Mouse (Mus musculus) megakaryocyte-erythroid progenitor cell, adult 5-6 weeks (primary cell): Measurements from ENCODE around the gene Rbbp9. TPM values are rescaled to one million over a fixed set of nuclear protein-coding genes. Genes with fewer than 3 reads are reported as not detected.
"Not testable (repeated sequence)": the region's sequence is repeated elsewhere in the genome, so short reads cannot be mapped to it uniquely, and the experiment has no call there.

Experiments
- ATAC-seq: replicated peaks from 2 replicates; pipeline ENCODE4 v1.8.0; 2016; ENCODE audit warnings: mild to moderate bottlenecking, inconsistent platforms; ENCODE audit not compliant: severe bottlenecking, poor library complexity, low FRiP score, low TSS enrichment
- total RNA-seq, 2 experiments: library from RNA; stranded (forward) in 1 of 2; stranded (reverse) in 1 of 2; fragments of 200-1000, 215-1000 nt in 1 of 2; fragments of >200 nt in 1 of 2; fragmentation: Nextera tagmentation in 1 of 2; gene quantifications; 2 replicates each; pipeline ENCODE4 v1.2.3; 2014 to 2017

Rbbp9 gene
- 8.6 and 10.3 TPM in 2 replicates for total RNA-seq (2014; fragmentation: Nextera tagmentation)
- 6.8 and 12.3 TPM in 2 replicates for total RNA-seq (2017)

DNA sequence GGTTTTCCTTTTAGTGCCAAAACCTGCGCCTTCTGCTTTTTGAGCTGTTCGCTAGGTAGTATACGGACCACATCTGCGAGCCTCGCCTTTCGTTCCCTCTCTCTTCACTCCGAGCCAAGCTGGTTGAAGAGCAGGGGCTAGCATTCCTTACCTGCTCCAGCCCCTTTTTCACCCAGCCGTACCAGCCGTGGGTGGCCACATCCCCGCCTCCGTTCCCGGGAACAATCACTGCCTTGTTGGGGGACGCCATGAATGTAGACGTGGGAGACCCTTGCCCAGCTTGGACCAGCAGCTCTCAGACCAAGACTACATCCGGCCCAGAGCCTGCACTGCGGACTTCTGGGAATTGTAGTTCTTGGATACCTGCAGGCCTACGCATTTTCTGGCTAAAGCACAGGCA is at the start of gene Rbbp9:
Rbbp9 (minus strand) TSS at position 341 of the 400 bp plus-strand sequence.
- peak; percentile 83 for ATAC-seq

GRCm38 (mm10) chr2:144599831-144600687 is 49.4 kb upstream of the Rbbp9 start, which contains the start of gene Dtd1:
Gene Dtd1 (plus strand): TSS chr2:144599897.
- ATAC-seq, result peak; percentile 97

DNA sequence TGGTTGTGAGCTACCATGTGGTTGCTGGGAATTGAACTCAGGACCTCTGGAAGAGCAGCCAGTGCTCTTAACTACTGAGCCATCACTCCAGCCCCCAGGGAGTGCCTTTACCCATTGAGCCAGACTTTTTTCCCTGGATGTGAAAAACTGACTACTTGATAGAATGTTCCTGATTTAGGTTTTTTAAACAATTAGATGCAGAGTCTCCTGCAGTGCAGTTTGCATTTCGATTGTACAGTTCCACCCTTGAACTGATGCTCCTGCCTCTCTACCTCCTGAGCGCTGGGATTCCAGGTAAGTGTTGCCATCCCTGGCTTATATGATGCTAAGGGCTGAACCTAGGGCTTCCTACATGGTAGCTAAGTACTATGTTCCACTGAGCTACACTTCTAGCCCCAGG is 47.3 kb upstream of the Rbbp9 start:
- ATAC-seq, result no peak

DNA sequence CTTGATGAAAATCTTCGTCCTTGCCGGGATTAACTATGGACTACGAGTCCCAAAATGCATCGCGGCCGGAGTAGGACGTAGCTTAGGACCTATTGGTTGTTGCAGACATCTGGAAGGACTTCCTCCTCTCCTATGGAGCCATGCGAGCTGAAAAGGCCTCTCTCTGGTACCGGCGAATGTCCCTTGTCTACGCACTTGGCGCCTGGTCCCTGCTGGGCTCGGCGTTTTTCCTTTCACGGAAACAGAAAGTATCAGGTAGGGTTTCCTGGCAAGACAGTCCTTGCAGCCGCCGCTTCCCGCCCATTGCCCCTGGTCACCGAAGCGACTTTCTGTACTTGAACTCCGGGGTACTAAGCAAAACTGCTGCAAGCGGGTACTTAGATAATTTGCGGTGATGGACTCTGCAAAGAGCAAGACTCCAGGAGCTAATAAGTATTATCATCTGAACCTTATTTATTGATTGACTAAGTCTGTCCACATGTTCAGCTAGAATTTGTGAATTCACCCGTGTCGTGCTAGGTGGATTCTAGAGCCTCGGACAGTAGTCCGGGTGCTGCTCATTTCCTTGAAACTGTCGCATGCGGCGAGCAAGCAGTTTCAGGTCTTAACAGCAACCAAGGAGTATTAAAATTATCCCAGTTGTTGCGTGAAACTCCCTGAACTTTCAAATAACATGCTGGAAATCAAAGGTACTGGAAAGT is 43.4 kb upstream of the Rbbp9 start, which contains the start of gene Smim26:
Smim26 (plus strand) TSS at position 104 of the 701 bp plus-strand sequence.
- peak; percentile 99 for ATAC-seq

- not testable (repeated sequence) for ATAC-seq
These were observed 42.4 kb upstream of the Rbbp9 start for GRCm38 (mm10) chr2:144593036-144593435.

GRCm38 (mm10) chr2:144588723-144589122 is 38.1 kb upstream of the Rbbp9 start:
- ATAC-seq, result 0 out of 2 replicates have a peak, but pooled peaks have one; percentile 56

GRCm38 (mm10) chr2:144555820-144556552 is 5.3 kb upstream of the Rbbp9 start, which contains the start of gene Sec23b:
Gene Sec23b (plus strand): TSS chr2:144556229.
- ATAC-seq, result peak; percentile 97

DNA sequence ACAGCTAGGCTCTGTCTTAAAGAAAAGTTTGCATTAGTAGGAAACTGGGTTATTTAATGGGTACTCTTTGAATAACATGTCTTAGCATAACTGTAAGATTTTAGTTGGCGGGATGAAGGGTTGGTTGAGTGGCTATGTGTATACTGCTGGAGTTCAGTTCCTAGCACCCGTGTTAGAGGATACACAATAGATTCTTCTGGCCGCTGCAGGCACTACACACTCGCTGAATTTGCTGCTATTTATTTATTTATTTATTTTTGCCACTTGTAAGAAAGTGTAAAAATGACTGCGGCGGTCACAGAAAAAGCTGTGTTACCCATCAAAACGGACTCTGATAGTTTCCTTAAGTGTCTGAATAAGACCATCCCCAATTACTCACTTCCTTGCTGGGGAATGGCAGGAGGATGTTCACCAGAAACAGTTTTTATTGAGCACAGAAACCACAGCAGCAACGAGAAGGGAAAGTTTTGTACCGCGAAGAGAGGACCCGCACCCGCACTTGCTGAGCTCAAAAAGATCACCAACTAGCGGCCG is 4.7 kb upstream of the Rbbp9 start:
- ATAC-seq, result peak; percentile 27; the same call in 1 of the 2 replicates

DNA sequence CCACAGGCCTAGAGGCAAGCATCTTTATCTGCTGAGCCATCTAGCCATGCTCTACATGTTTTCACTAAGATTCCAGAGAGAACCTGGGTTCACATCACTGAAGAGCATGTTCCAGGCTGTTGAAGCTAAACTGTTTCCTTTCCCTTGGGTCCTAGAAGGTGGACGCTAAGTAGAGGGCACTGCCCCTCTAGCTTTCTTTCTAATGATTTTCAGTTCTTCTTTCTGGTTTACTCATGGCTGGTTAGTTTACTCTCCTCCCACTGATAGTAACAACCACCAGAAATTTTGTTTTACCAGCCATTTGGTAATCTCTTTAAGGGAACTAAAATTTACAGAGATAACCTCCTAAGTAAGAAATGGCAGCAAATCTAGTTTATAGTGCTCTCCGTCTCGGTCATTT is 3.2 kb upstream of the Rbbp9 start:
- no peak for ATAC-seq

GRCm38 (mm10) chr2:144547559-144547958 is 3.1 kb downstream of the Rbbp9 start:
- no peak for ATAC-seq

DNA sequence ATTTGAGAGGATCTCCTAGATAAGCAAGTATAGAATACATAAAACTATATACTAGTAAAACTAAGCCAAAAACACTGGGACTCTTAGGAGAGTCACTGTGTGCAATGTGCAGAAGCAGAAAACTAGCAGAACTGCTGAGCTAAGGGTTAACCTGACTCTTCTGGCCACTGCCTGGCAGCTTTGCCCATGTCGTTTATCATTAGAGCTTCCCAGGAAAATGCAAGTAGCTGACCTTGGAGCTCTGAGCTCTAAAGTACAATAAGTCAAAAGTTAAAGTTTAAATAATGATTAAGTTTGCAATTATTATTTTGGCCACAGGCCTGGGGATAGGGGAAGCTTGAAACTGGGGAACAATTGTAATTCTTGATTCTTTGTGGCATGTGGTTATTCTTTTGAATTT is 5.2 kb downstream of the Rbbp9 start:
- no peak for ATAC-seq

DNA sequence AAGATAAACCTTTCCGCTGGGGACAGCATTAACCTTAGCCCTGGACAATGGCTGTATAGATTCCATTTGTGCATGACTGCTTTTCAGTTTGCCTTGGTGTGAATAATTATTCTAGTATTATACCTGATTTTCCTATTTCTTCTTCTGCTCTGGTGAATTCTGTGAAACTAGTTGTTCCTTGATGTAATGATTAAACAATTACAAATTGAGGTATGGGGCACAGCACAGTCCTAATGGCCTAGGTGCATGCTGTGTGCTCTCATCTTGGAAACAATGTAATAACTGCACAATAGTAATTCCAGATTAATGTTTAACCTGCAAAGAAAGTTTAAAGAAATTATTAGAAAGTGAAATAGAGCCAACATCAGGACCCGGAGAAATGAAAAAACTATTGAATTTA is 5.6 kb downstream of the Rbbp9 start:
- no peak for ATAC-seq

DNA sequence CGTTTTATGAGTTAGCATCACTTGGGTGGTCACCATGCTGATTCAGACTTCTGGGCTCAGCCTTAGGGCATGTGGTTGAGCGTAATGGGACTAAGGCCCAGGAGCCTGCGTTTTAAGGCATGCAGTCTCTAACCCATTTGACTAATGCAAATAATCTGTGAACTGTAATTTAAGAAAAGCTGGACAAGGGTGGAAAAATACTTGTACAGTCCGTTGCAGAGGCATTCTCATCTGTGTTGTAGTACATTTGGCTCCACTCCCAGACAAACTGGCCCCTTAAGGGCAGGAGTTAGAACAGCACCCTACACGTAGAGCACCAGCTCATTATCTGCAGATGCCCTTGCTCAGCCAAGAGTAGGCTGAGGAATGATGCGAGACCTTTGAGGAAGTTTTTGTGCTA is 6.0 kb downstream of the Rbbp9 start:
- ATAC-seq, result no peak

DNA sequence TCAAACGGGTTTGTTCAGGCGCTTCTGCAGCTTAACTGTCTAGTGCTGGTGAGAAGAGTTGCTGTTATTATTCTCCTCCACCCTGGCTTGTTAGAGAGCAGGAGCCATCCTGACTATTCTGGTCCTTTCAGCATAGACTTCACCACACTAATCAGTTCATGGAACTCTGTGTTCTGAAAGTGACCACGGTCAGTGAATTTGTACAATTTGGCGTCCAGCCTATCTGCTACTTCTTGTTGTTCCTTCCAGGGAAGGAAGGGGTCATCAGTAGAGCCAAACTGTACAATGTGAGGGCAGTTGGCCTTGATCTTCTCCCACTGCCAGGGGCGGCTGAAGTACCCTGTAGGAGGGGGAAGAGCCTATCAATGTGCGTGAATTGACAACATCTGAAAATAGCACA is 7.0 kb downstream of the Rbbp9 start:
- ATAC-seq, result no peak

- ATAC-seq, result peak; percentile 78
These were observed 9.4 kb downstream of the Rbbp9 start for GRCm38 (mm10) chr2:144541246-144541645.

GRCm38 (mm10) chr2:144537123-144537522 is 13.5 kb downstream of the Rbbp9 start:
- no peak for ATAC-seq

GRCm38 (mm10) chr2:144527821-144528174 is 22.9 kb downstream of the Rbbp9 start:
- ATAC-seq, result peak; percentile 42

DNA sequence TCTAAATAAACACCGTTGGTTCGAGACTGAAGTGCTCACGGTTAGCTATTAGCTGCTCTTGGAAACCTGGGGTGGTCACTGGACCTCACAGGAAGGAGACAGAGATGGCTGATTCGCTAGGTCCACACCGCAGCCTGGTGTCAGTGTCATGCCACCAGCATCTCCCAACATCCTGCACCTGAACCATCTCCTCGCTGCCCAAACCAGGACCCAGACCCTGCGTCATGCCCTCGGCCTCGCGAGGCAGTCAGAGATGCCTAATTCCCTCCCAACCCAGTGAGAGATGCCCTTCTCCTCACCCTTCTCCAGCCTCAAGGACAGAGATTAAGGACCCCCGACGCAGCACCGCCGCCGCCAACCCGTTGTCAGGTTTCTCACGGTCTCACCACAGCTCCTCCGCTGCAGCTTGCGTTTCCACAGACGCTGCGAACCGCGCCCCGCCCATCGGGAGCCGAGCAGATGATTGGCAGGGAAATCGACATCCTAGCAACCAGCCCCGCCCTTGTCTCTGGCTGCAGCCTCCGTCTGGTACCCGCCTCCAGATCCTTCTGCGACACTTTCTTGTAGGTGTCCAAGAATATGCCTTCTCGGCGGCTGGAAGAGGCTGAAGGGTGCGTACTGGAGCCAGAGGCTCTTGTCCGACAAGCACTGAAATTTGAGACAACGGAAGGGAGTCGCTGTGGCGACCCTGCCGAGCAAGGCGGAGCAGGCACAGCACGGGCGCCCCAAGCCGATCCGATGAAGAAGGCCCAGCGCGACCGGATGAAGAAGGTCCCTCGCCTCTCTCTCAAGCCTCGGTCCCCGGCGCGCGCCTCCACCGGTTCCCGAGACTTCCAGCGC is 23.5 kb downstream of the Rbbp9 start, which contains the start of the genes Dzank1 and Polr3f:
Dzank1 (minus strand) TSS at position 434 of the 840 bp plus-strand sequence.
Polr3f (plus strand) TSS at position 738 of the 840 bp plus-strand sequence.
- ATAC-seq, result peak; percentile 99
